Mouse (Mus musculus) forebrain, embryonic 15.5 days (tissue): ENCODE data around the gene Imp4. TPM values are rescaled to one million over a fixed set of nuclear protein-coding genes. Genes with fewer than 3 reads are reported as not detected.

Source experiments
- ATAC-seq: fragments of 200-750 bp; cut with Nextera tagmentation; replicated peaks from 2 replicates; pipeline ENCODE4 v1.8.0; 2017; ENCODE audit warnings: mild to moderate bottlenecking, moderate TSS enrichment, moderate library complexity
- H3K27ac ChIP-seq: fragments of 300-500 bp; sonication (generic); replicated peaks from 2 replicates; pipeline ENCODE4 v1.5.1; 2015; ENCODE audit warnings: mild to moderate bottlenecking, inconsistent platforms
- H3K27me3 ChIP-seq: fragments of 300-500 bp; sonication (generic); 2 replicates; pipeline ENCODE4 v1.6.1; 2015; ENCODE audit warnings: inconsistent platforms
- H3K36me3 ChIP-seq: fragments of 300-500 bp; sonication (generic); 2 replicates; pipeline ENCODE4 v1.6.1; 2015; ENCODE audit warnings: mild to moderate bottlenecking, inconsistent platforms
- H3K4me1 ChIP-seq: fragments of 300-500 bp; sonication (generic); 2 replicates; pipeline ENCODE4 v1.6.1; 2015; ENCODE audit warnings: inconsistent platforms
- H3K4me2 ChIP-seq: fragments of 300-500 bp; sonication (generic); replicated peaks from 2 replicates; pipeline ENCODE4 v1.6.1; 2015; ENCODE audit warnings: mild to moderate bottlenecking, inconsistent platforms
- H3K4me3 ChIP-seq: fragments of 300-500 bp; sonication (generic); 2 replicates; pipeline ENCODE4 v1.5.1; 2015; ENCODE audit warnings: mild to moderate bottlenecking, inconsistent platforms
- H3K9ac ChIP-seq: fragments of 300-500 bp; sonication (generic); replicated peaks from 2 replicates; pipeline ENCODE4 v1.6.1; 2015; ENCODE audit warnings: mild to moderate bottlenecking, inconsistent platforms
- H3K9me3 ChIP-seq: fragments of 300-500 bp; sonication (generic); 2 replicates; pipeline ENCODE4 v1.6.1; 2016; ENCODE audit warnings: inconsistent platforms
- WGBS: fragments of 180-500 bp; shearing (Covaris S2); methylation state at CpG from one replicate; pipeline ENCODE4 v1.1.7; 2015; ENCODE audit warnings: mixed read lengths; 5-methylcytosine and 5-hydroxymethylcytosine counted together
- microRNA-seq: library from miRNA; unstranded; fragments of <30 nt; microRNA quantifications from one replicate; pipeline ENCODE4, GENCODE M21; 2016
- polyA plus RNA-seq: library from polyadenylated mRNA; unstranded; fragments of >200 nt; fragmentation: Nextera tagmentation; extraction: Ambion mirVana; gene quantifications from 2 replicates; pipeline ENCODE4 v1.2.1, GENCODE M21; 2015

The Imp4 gene
- polyA plus RNA-seq, 1 experiment from 2014 or later: 62.1 TPM

GRCm38 (mm10) chr1:34487383-34487782, 47.7 kb downstream of the Imp4 start:
- Histone ChIP-seq H3K27ac (no peak overlapping the region), H3K27me3 (no peaks in the 10 kb centered on the region), H3K4me2 (no peak overlapping the region), H3K9ac (no peak overlapping the region), H3K9me3 (no peaks in the 10 kb centered on the region), H3K4me1 (peaks cover 5% of the 10 kb centered on the region), H3K4me3 (no peak overlapping the region), H3K36me3 (no peaks in the 10 kb centered on the region)
- WGBS: 92% methylated on average over 3 of the region's 3 CpGs
- no peak for ATAC-seq

DNA sequence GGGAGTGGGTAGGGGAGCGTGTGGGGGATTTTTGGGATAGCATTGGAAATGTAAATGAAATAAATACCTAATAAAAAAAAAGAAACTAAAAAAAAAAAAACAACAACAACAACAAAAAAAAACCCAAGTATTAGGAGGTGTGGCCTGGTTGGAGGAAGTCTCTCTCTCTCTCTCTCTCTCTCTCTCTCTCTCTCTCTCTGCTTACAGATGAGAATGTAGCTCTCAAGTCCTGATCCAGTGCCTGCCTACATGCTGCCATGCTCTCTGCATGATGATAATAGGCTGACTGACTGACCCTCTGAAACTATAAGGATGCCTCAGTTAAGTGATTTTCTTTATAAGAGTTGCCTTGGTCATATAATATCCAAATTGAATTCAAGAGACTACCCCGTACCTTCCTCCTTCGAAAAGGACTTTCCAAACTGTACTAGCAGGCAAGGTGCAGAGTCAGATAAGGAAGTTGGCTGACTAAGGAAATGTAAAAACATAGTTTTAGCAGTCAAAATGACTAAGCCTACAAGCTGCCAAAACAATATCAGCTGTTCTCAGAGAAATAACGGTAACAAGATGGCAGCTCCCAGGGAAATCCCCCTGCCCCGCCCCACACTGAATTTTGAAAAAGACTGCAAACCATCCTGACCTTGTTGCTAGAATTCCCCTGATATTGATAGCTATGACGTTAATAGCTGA, 50.3 kb downstream of the Imp4 start:
- Histone ChIP-seq H3K4me2 (no peak overlapping the region), H3K36me3 (no peaks in the 10 kb centered on the region), H3K4me1 (peaks cover 5% of the 10 kb centered on the region), H3K4me3 (no peak overlapping the region), H3K27me3 (no peaks in the 10 kb centered on the region), H3K9ac (no peak overlapping the region), H3K27ac (no peak overlapping the region), H3K9me3 (no peaks in the 10 kb centered on the region)
- 88% methylated on average over 6 of the region's 6 CpGs for WGBS
- ATAC-seq: no peak

DNA sequence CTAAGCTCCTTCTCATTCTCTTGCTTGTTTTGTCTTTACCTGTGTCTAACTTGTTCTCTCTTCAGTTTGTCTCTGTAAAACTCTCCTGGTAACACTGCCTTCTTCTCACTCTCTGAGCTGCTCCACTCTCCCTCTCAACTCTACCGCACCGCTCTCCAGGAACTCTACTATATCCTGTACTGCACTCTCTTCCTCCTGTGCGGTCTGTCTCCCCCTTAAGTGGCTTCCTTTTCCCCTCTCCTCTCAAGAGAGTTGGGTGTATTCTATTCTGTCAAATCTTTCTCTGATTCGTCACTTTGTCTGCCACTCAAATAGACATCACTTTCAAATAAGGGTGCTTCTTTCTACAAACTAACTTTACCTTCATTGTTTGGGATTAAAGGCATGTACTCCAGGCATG, 51.8 kb downstream of the Imp4 start:
- no peak overlapping the region for H3K4me2 ChIP-seq
- no peaks in the 10 kb centered on the region for H3K36me3 ChIP-seq
- ATAC-seq: no peak
- H3K27me3 ChIP-seq: no peaks in the 10 kb centered on the region
- 86% methylated on average over 4 of the region's 4 CpGs for WGBS
- H3K4me3 ChIP-seq: no peak overlapping the region
- H3K27ac ChIP-seq: no peak overlapping the region
- no peaks in the 10 kb centered on the region for H3K9me3 ChIP-seq
- H3K9ac ChIP-seq: no peak overlapping the region
- H3K4me1 ChIP-seq: no peaks in the 10 kb centered on the region

Small RNA genes within 50 kb of the gene (microRNA-seq; reads per million reads assigned to microRNA genes)
- gene Mir5103: 2.0 reads per million

Other genes with a start within 250 kb of the Imp4 start
- gene Ccdc115, start 179 bp upstream of the Imp4 start, polyA plus RNA-seq: 69.2 and 70.9 TPM in 2 replicates
- 3.9 and 8.0 TPM in 2 replicates for gene Ptpn18, start 19.9 kb downstream of the Imp4 start, polyA plus RNA-seq
- not detected in 2 replicates for gene Prss39, start 58.6 kb downstream of the Imp4 start, polyA plus RNA-seq
- not detected in 2 replicates for gene Cfc1, start 95.8 kb downstream of the Imp4 start, polyA plus RNA-seq
- gene Prss40, start 121.1 kb downstream of the Imp4 start, polyA plus RNA-seq: not detected in 2 replicates
- 24.0 and 24.2 TPM in 2 replicates for gene Amer3, start 139.8 kb downstream of the Imp4 start, polyA plus RNA-seq